Mouse (Mus musculus): Measurements from ENCODE around the gene Ptger1. TPM values are rescaled to one million over a fixed set of nuclear protein-coding genes. Genes with fewer than 3 reads are reported as not detected.

The Ptger1 gene
- total RNA-seq, 2 experiments from 2014 or later: 2.4 to 5.1 TPM

GRCm38 (mm10) chr8:83694369-83695160, 28.1 kb downstream of the Ptger1 start:
- DNase-seq (ENCODE audit: low spot score in 2 of 2): no peak

- no peak for DNase-seq (ENCODE audit: low spot score in 2 of 2)
Measured at GRCm38 (mm10) chr8:83695351-83696106, 29.1 kb downstream of the Ptger1 start.

- DNase-seq (ENCODE audit: low spot score in 2 of 2): peak in 1 of 2 experiments; percentile 62
Measured at GRCm38 (mm10) chr8:83697374-83698220, 31.1 kb downstream of the Ptger1 start.

GRCm38 (mm10) chr8:83698291-83698660, 31.8 kb downstream of the Ptger1 start:
- no peak for DNase-seq (ENCODE audit: low spot score in 2 of 2)

- peak; percentile 60 to 74 for DNase-seq (ENCODE audit: low spot score in 2 of 2)
Measured at GRCm38 (mm10) chr8:83698661-83699453, 32.4 kb downstream of the Ptger1 start, which contains the start of gene Pkn1. Gene Pkn1, minus strand, starts transcription at chr8:83699179.

GRCm38 (mm10) chr8:83699566-83699965, 33.1 kb downstream of the Ptger1 start:
- no peak for DNase-seq (ENCODE audit: low spot score in 2 of 2)

GRCm38 (mm10) chr8:83700423-83701085, 34.1 kb downstream of the Ptger1 start:
- no peak for DNase-seq (ENCODE audit: low spot score in 2 of 2)

- no peak for DNase-seq (ENCODE audit: low spot score in 2 of 2)
Measured at GRCm38 (mm10) chr8:83703426-83703825, 36.9 kb downstream of the Ptger1 start.

GRCm38 (mm10) chr8:83706411-83706810, 39.9 kb downstream of the Ptger1 start:
- no peak for DNase-seq (ENCODE audit: low spot score in 2 of 2)

GRCm38 (mm10) chr8:83707554-83707953, 41.1 kb downstream of the Ptger1 start:
- DNase-seq (ENCODE audit: low spot score in 2 of 2): no peak

GRCm38 (mm10) chr8:83714676-83715030, 48.2 kb downstream of the Ptger1 start:
- DNase-seq (ENCODE audit: low spot score in 2 of 2): no peak

GRCm38 (mm10) chr8:83715031-83715690, 48.7 kb downstream of the Ptger1 start, which contains the start of gene Ddx39:
Gene Ddx39, plus strand, starts transcription at chr8:83715177.
- DNase-seq (ENCODE audit: low spot score in 2 of 2): peak; percentile 68 to 89

- DNase-seq (ENCODE audit: low spot score in 2 of 2): no peak
Measured at GRCm38 (mm10) chr8:83715771-83716170, 49.3 kb downstream of the Ptger1 start.

GRCm38 (mm10) chr8:83716563-83716962, 50.1 kb downstream of the Ptger1 start:
- no peak for DNase-seq (ENCODE audit: low spot score in 2 of 2)

- no peak for DNase-seq (ENCODE audit: low spot score in 2 of 2)
Measured at GRCm38 (mm10) chr8:83719048-83719447, 52.6 kb downstream of the Ptger1 start.

GRCm38 (mm10) chr8:83719693-83720092, 53.2 kb downstream of the Ptger1 start:
- DNase-seq (ENCODE audit: low spot score in 2 of 2): no peak

- DNase-seq (ENCODE audit: low spot score in 2 of 2): no peak
Measured at GRCm38 (mm10) chr8:83721405-83722025, 55.0 kb downstream of the Ptger1 start.
